Mouse (Mus musculus) liver, embryonic 18 days (tissue): ENCODE measurements around the gene Srgn. TPM values are rescaled to one million over a fixed set of nuclear protein-coding genes. Genes with fewer than 3 reads are reported as not detected.

Source experiments
- polyA plus RNA-seq: library from polyadenylated mRNA; depleted of rRNA; stranded (reverse); fragments of >200 nt; gene quantifications from 2 replicates; pipeline ENCODE4 v1.2.3, GENCODE M21; 2012; rRNA removed

Gene Srgn
- 34.0 and 35.3 TPM in 2 replicates for polyA plus RNA-seq

DNA sequence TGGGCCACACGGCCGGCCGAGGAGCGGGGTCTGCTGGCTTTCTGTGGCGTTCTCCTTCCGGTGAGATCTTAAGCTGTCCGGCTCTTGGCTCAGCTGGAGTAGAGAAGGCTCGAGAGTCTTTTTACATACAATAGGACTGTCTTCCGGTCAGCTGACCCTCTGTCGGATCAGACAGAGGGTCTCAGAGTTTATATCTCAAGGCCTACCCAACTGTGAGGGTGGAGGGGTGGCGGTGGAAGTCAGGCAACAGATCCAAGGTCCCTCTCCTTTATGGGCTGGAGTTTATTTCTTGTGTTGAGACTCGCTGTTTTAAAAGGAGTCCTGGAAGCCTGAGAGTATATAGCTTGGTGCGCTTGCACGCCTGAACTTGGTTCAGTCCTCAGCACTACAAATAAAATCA, at the start of gene Srgn:
TSS of gene Srgn (minus strand) at position 101 of the 400 bp plus-strand sequence.

DNA sequence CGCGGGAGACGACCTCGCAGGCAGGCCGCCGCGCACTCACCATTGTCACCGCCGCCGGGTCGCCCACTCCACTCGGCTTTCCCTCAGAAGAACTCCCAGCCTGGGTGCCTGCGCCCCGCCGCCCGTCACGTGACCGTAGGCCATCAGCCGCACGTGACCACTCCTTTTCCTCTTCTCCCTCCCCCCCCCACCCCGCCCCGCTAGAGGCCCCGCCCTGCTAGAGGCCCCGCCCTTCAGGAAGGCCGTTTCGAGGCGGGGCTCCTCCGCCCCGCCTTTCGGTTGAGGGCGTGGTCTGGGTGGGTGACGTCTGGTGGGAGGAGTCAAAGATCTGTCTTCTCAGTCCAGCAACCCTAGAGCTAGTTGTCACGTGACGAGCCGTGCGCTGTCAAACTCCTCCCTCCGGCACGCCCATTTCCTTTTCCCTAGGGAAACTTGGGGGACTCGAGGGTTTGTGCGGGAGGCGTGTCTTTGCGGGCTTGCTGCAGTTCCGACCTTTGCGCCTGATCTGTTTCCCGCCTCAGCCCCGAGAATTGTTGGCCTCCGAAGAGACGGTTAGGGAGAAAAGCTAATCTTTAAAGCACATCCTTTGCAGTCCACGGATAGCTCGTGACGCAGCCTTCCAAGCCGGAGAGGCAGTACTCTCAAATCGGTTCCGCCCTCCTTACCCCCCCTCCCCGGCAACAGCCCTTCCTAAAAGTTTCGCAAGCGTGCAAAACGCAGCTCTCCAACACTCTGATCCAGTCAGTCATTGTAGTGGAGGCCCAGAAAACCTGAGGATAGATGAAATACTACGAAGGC, 40.4 kb downstream of the Srgn start, which contains the start of gene Vps26a:
TSS of gene Vps26a (minus strand) at position 188 of the 798 bp plus-strand sequence.

DNA sequence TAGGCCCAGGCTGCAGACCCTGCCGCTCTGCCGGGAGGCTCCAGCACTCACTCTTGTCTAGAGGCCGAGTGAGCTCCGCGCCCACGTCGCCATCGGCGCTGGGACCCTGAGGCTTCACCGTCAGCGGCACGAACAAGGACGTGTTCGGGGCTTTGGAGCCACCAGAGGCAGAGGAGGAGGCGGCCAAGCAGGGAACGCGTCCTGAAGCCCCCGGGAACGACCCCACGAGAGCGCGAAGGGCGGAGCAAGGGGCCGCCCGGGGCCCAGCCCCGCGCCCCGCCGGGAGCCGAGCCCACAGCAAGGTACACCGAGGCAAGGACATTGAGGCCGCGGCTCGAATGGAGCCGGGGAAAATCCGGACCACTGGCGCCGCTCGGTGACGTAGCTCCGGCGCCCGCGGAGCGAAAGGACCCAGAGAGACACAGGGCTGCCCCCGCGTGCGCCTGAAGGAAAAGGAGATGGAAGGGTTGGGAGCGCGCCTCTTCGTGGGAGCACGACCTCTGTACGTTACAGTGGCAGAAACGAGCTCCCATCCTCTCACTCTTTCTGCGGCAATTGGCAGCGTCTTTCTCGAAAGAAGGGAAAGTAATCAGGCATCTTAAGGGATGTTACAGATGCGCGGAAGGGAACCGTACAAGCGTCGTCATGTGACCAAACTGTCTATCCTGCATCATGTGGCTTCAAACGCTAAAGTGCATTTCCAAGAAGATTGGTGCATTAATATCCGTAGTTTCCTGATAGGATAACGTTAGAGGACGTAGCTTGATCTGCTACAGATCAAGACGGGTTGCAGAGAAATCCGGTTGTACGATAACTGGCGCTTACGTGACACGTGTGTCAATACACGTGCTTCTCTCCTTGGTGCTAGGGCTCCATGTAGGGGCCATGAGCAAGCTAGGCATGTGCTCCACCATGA, 77.6 kb downstream of the Srgn start, which contains the start of the genes 4930507D05Rik and Supv3l1:
TSS of gene 4930507D05Rik (plus strand) at position 126 of the 916 bp plus-strand sequence.
TSS of gene Supv3l1 (minus strand) at position 375 of the 916 bp plus-strand sequence.

Other genes with a start within 250 kb of the Srgn start
- 34.5 and 38.8 TPM in 2 replicates for gene Hk1, start 147.5 kb downstream of the Srgn start, polyA plus RNA-seq
- gene Hkdc1, start 105.0 kb downstream of the Srgn start, polyA plus RNA-seq, result 5.5 and 9.4 TPM in 2 replicates
- gene 4930507D05Rik, start 78.0 kb downstream of the Srgn start, polyA plus RNA-seq, result 0.07 and 0.10 TPM in 2 replicates
- 11.2 and 12.8 TPM in 2 replicates for gene Supv3l1, start 77.7 kb downstream of the Srgn start, polyA plus RNA-seq
- gene Vps26a, start 40.6 kb downstream of the Srgn start, polyA plus RNA-seq, result 12.8 and 13.8 TPM in 2 replicates
- gene Kif1bp, start 51.0 kb upstream of the Srgn start, polyA plus RNA-seq, result 7.9 and 8.2 TPM in 2 replicates
- gene Ddx21, start 74.8 kb upstream of the Srgn start, polyA plus RNA-seq, result 16.1 and 16.3 TPM in 2 replicates
- gene Ddx50, start 123.8 kb upstream of the Srgn start, polyA plus RNA-seq, result 21.7 and 26.8 TPM in 2 replicates
- gene Stox1, start 198.7 kb upstream of the Srgn start, polyA plus RNA-seq, result 0.15 and 0.24 TPM in 2 replicates